Mouse (Mus musculus): Measurements from ENCODE around the gene Gm45717.

Gene Gm45717

DNA sequence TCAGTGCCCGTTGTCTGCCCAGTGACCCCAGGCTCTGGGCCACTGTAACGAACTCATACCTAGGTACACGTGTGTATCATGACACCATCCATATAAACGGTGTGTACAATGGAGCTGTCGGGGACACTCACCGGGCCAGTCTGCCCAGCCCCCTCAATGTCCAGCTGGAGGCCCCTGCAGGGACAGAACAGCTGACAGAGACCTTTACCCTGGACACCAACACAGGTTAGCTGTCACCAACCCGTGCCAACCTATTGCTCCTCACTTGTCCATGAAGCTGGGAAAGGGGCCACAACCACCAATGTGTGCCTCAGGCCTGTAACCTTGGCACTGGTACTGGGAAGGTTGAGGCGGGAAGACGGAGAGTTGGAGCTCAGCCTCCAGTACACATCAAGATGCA is 13.4 kb downstream of the Gm45717 start:
- no peak for DNase-seq

DNA sequence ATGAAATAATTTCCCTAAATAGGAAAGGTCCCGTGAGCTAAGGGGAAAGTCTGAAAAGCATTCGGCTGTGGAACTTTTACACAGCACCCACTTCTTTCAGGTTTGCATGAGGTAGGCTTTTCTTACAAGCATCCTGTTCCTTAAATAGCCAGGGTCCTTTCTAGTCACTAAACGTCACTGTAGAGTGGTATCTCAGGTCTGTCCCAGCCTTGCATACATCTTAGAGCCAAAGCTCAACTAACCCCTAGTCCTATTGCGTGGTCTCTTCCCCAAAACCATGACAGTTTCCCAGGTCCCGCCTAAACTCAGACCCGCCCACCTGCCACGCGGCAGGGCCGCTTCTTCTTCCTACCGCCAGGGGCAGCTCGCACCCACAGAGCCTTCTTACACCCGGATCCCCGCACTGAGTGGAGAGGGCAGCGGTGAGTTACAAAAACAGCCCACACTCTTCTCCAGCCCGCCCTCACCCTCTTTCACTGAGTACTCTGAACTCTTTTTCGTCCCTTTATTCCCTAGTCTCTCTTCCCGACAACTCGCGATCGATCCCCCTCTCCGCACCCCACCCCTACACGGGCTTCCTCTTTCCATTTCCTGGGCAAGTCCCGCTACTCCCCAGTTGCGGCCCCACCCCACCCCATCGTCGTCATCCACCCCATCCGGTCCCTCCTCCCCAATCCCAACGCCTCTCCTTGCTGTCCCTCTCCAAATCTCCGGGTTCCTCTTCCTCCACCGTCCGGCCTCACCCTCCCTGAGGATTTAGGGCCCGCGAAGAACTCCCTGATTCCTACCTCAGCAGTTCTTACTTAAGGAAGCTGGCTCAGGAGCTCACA is 14.3 kb downstream of the Gm45717 start, which contains the start of gene Pgghg:
Pgghg (plus strand) TSS at position 170 of the 830 bp plus-strand sequence.
- DNase-seq = peak; percentile 94

DNA sequence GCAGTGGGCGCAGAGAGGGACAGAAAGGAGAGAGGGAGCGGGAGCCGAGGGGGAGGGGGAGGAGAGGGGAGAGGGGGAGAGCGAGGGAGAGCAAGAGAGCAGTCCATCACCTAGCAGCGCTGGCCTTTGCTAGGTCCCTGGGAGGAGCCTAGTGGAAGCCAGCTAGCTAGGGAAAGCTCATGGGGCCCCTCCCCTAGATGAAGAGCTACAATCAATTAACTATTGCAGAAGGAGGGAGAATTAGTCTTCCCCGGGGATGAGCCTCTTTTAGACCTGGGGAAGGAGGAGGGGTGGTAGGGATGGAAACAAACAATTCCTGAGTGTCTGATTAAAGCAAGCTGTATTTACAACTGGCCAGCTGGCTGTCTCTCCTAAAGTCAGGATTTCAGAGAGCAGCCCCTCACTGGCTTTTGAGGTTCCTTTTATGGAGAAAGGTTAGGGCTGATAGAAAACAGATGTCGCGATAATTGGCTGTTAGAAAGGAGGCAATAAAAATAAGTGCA is 16.0 kb downstream of the Gm45717 start:
- DNase-seq = peak; percentile 71

DNA sequence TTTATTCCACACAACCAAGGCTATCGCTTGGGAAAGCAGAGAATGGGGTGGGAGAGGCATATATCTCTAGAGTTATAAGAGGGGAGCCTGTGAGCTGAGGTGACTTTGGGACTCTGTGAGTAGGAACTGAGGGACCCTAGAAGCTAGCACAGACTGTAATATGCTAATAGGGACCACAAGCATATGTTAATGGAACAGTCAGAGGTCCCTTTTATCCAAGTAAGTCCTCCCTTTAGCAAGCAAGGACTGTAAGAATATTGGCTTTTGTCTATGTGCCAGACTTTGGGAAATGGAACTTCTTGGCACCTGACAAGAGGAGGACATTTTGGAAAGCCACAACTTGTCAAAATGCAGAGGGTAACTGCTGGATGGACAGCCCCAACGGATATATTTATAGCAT is 16.8 kb downstream of the Gm45717 start:
- no peak for DNase-seq

GRCm38 (mm10) chr7:140938436-140938835 is 17.3 kb downstream of the Gm45717 start:
- DNase-seq = no peak

- no peak for DNase-seq
Observed at GRCm38 (mm10) chr7:140927181-140927580, 28.6 kb downstream of the Gm45717 start.

GRCm38 (mm10) chr7:140923070-140923775 is 32.5 kb downstream of the Gm45717 start:
- no peak for DNase-seq

DNA sequence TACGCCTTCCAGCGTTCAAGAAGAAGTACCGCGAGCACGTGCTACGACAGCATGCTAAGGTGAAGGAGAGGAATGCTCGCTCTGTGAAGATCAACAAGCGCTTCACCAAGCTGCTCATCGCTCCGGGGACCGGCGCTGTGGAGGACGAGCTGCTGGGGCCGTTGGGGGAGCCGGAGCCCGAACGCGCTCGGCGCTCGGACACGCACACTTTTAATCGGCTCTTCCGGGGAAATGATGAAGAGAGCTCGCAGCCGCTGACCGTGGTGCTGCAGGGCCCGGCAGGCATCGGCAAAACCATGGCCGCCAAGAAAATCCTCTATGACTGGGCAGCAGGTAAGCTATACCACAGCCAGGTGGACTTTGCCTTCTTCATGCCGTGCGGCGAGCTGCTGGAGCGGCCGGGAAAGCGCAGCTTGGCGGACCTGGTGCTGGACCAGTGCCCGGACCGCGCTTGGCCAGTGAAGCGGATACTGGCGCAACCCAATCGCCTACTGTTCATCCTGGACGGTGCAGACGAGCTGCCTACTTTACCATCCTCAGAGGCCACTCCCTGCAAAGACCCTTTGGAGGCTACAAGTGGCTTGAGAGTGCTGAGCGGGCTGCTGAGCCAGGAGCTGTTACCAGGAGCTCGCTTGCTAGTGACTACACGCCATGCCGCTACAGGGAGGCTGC is 33.2 kb downstream of the Gm45717 start:
- DNase-seq = peak; percentile 32

GRCm38 (mm10) chr7:140921225-140921975 is 34.3 kb downstream of the Gm45717 start:
- DNase-seq = no peak

- no peak for DNase-seq
Observed at GRCm38 (mm10) chr7:140920418-140921029, 35.2 kb downstream of the Gm45717 start, which contains the start of gene Nlrp6. Gene Nlrp6, plus strand, starts transcription at chr7:140920902.

DNA sequence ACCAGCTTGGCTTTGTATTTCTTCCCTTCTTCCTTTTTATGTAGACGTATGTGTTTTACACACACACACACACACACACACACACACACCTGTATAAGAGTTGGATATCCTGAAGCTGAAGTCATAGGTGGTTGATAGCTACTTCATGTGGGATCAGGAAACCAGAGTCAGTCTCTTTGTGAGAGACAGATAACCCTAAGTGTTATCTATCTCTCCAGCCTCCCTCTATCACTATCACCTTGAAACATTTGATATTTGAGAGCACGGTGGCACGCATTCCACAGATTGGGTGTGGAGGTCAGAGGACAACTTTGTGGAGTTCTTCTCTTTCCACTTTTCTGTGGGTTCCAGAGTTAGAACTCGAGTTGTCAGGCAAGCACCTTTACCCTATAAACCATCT is 35.8 kb downstream of the Gm45717 start:
- no peak for DNase-seq

DNA sequence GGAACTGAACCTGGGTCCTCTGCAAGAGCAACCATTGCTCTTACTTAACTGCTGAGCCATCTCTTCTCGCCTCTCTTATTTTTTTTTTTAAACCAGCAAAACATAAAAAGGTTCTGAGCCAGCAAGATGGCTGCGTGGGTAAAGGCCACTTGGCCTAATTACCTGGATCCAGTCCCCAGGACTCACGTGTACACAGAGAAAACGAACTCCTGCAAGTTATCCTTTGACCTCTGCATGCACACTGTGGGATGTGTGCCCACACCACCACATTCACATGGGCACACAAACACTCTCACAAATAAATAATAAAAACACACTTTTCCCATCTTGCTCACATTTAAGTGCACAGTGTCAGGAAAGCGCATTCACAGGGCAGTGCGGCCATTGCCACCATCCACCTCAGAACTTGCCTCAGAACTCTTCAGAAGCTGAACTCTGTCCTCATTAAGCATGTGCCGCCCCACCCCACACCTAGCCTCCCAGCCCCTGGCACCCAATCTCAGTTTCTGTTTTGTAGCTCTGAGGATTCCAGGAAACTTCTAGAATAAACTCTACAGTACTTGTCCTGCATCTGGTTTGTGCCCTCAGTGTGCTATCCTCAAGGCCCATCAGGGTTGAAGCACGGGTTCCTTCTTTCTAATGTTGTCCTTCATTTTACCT is 41.6 kb downstream of the Gm45717 start:
- no peak for DNase-seq

DNA sequence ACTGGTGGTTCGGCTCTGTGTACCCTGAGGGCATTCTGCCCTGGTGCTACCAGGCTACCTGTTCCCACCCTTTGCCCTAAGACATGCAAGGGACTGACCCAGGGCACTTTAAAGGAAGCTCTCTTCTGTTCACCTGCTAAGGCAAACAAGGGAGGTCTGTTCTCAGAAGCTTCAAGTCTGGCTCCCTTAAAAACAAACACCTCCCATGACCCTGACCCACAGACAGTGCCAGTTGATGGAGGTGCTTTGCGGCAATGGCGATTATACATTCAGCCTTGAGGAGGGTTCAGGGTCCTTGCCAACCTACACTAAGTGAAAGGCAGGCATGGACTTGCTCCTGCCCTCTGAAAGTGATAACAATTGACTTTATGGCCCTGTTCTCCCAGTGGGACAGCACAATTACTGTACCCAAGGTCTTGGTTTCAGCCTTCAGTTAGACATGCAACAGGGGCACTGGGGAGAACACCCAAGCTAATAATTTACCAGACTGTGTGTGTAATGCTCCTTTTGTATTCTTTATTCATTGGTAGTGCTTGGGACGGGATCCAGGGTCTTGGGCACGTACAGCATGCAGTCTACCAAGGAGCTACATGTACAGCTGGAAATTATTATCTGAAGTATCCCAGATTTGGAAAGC is 42.8 kb downstream of the Gm45717 start:
- no peak for DNase-seq

- no peak for DNase-seq
Observed at GRCm38 (mm10) chr7:140912293-140912692, 43.4 kb downstream of the Gm45717 start.

- DNase-seq = peak; percentile 87
Observed at GRCm38 (mm10) chr7:140908634-140909107, 47.1 kb downstream of the Gm45717 start.

DNA sequence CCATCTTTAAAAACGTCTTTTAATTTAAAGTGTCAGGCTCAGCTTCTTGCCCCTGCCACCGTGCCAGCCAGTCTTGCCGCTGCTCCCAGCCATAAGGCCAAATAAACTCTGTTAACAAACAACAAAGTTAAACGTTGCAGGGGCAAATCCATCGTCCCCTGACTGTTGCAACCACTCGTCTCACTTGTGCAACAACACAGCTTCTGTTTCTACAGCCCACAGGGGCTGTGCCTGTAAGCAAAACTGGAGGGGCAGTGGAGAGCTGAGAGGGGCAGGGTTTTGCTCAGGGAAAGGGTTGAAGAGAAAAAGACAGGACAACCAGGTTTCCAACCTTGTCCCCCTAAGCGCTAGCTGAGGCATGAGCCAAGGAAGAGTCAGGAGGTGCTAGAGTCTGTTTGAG is 47.6 kb downstream of the Gm45717 start:
- peak; percentile 52 for DNase-seq

- DNase-seq = no peak
Observed at GRCm38 (mm10) chr7:140907697-140908096, 48.0 kb downstream of the Gm45717 start.

DNA sequence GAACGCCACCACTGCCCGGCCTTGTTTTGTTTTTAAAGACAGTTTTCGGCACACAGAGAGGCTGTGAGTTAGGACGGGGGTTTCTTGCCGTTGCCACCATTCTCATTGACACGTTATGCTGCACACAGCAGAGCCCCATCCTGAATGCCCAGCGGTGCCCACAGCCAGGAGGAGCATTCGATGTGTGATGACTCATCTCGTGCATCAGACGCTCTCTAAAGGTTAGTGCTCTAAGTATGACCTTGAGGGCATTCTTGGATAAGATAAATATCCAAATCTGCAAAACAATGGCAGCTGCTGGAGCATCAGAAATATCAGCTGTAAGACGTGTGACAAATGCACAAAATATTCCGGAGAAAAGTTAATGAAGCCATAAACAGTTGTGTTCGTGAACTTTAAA is 48.6 kb downstream of the Gm45717 start:
- no peak for DNase-seq

DNA sequence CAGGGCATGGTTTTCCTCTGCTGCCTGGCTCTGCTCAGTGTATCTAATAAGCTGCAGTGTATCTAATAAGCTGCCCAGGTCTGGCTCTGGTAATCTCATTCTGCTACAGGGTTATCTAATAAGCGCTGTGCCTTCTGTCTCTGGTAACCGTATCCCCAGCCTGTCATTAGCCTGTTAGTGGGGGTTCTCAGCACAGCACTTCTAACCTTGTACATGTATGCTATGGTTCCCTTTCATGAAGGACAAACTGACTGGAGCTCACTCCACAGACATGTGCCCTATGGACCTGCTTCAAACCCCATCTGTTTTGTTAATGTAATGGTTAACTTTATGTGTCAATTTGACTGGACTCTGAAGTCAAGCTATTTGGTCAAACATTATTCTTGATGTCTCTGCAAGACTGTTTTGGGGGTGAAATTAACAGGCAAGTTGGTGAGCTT is 50.1 kb downstream of the Gm45717 start:
- no peak for DNase-seq

- DNase-seq = peak; percentile 84
Observed at GRCm38 (mm10) chr7:140903212-140903611, 52.5 kb downstream of the Gm45717 start.

Measured in lung, postnatal 10 days (tissue).